Mouse (Mus musculus) liver, embryonic 12.5 days (tissue): ENCODE results near the gene Tm6sf1. TPM values are rescaled to one million over a fixed set of nuclear protein-coding genes. Genes with fewer than 3 reads are reported as not detected.
"Not testable (repeated sequence)": the region's sequence is repeated elsewhere in the genome, so short reads cannot be mapped to it uniquely, and the experiment has no call there.

Experiments
- ATAC-seq: fragments of 200-750 bp; cut with Nextera tagmentation; 2 replicates; pipeline ENCODE4 v1.8.0; 2017; ENCODE audit warnings: moderate number of reproducible peaks, mild to moderate bottlenecking, moderate library complexity
- H3K27ac ChIP-seq: fragments of 300-500 bp; sonication (generic); 2 replicates; pipeline ENCODE4 v1.5.1; 2016; ENCODE audit warnings: mild to moderate bottlenecking
- H3K27me3 ChIP-seq: fragments of 300-500 bp; sonication (generic); replicated peaks from 2 replicates; pipeline ENCODE4 v1.6.1; 2016; ENCODE audit warnings: mild to moderate bottlenecking, moderate library complexity
- H3K36me3 ChIP-seq: fragments of 300-500 bp; sonication (generic); 2 replicates; pipeline ENCODE4 v1.6.1; 2016; ENCODE audit warnings: mild to moderate bottlenecking, moderate library complexity
- H3K4me1 ChIP-seq: fragments of 300-500 bp; sonication (generic); 2 replicates; pipeline ENCODE4 v1.6.1; 2016
- H3K4me2 ChIP-seq: fragments of 300-500 bp; sonication (generic); 2 replicates; pipeline ENCODE4 v1.6.1; 2016; ENCODE audit warnings: mild to moderate bottlenecking, moderate library complexity
- H3K4me3 ChIP-seq: fragments of 300-500 bp; sonication (generic); 2 replicates; pipeline ENCODE4 v1.5.1; 2016; ENCODE audit warnings: mild to moderate bottlenecking, moderate library complexity
- H3K9ac ChIP-seq: fragments of 300-500 bp; sonication (generic); 2 replicates; pipeline ENCODE4 v1.6.1; 2016; ENCODE audit warnings: mild to moderate bottlenecking, moderate library complexity
- H3K9me3 ChIP-seq: fragments of 300-500 bp; sonication (generic); replicated peaks from 2 replicates; pipeline ENCODE4 v1.6.1; 2016; ENCODE audit warnings: mild to moderate bottlenecking, moderate library complexity
- WGBS: fragments of 180-500 bp; shearing (Covaris S2); methylation state at CpG from one replicate; pipeline ENCODE4 v1.1.7; 2016; ENCODE audit not compliant: insufficient replicate concordance; 5-methylcytosine and 5-hydroxymethylcytosine counted together
- polyA plus RNA-seq: library from polyadenylated mRNA; unstranded; fragments of >200 nt; fragmentation: Nextera tagmentation; extraction: Ambion mirVana; gene quantifications from 2 replicates; pipeline ENCODE4 v1.2.1, GENCODE M21; 2016

The Tm6sf1 gene
- 8.3 and 8.9 TPM in 2 replicates for polyA plus RNA-seq

- Histone ChIP-seq H3K36me3 (no peaks in the 10 kb centered on the region), H3K27me3 (peaks cover 78% of the 10 kb centered on the region), H3K27ac (peak within 1 kb of the TSS; percentile 45), H3K9ac (peak within 1 kb of the TSS; percentile 60), H3K4me1 (peaks cover 50% of the 10 kb centered on the region), H3K9me3 (no peaks in the 10 kb centered on the region), H3K4me2 (peak within 1 kb of the TSS; percentile 80), H3K4me3 (peak within 1 kb of the TSS; percentile 58)
- under 1% methylated on average over 64 of the region's 64 CpGs for WGBS
- no peak for ATAC-seq
Measured at GRCm38 (mm10) chr7:81858968-81859721, at the start of gene Tm6sf1. Gene Tm6sf1, plus strand, starts transcription at chr7:81859001.

DNA sequence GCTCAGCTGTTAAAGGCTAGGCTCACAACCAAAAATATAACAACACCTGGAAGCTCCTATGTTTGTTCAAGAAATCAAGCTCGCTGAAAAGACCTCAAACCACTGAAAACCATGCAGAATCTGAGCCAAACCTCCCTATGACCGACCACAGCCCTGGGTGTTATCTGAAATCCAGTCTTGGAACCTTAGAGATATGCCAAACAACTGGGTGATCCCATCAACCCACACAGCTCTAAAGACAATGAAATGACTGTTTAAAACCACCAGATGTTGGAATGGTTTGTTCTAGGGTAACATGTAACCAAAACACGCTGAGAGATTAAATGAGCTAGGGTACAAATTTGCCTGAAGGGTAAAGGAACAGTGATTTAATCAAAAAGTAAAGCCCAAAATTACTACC, 33.9 kb upstream of the Tm6sf1 start:
- Histone ChIP-seq H3K9ac (no peak overlapping the region), H3K27ac (no peak overlapping the region), H3K36me3 (peaks cover 4% of the 10 kb centered on the region; the same call in 1 of the 2 replicates), H3K27me3 (no peaks in the 10 kb centered on the region), H3K4me2 (no peak overlapping the region), H3K4me3 (no peak overlapping the region), H3K4me1 (peaks cover 45% of the 10 kb centered on the region), H3K9me3 (no peaks in the 10 kb centered on the region)
- 54% methylated on average over 3 of the region's 3 CpGs for WGBS
- no peak for ATAC-seq

GRCm38 (mm10) chr7:81825381-81825780, 33.4 kb upstream of the Tm6sf1 start:
- no peak overlapping the region for H3K9ac ChIP-seq
- no peaks in the 10 kb centered on the region for H3K9me3 ChIP-seq
- no peak overlapping the region for H3K4me3 ChIP-seq
- no peak for ATAC-seq
- H3K4me1 ChIP-seq, result peaks cover 48% of the 10 kb centered on the region
- H3K27me3 ChIP-seq, result no peaks in the 10 kb centered on the region
- no peak overlapping the region for H3K27ac ChIP-seq
- 71% methylated on average over 3 of the region's 3 CpGs for WGBS
- peak overlapping the region; percentile 19; the same call in 1 of the 2 replicates for H3K4me2 ChIP-seq
- peaks cover 4% of the 10 kb centered on the region; the same call in 1 of the 2 replicates for H3K36me3 ChIP-seq

- 0 out of 2 replicates have a peak, but pooled peaks have one; percentile 2 for ATAC-seq
- Histone ChIP-seq H3K4me2 (peak overlapping the region; percentile 88), H3K4me1 (peaks cover 52% of the 10 kb centered on the region), H3K9me3 (no peaks in the 10 kb centered on the region), H3K27ac (peak overlapping the region; percentile 93), H3K9ac (peak overlapping the region; percentile 93), H3K36me3 (peaks cover 4% of the 10 kb centered on the region; the same call in 1 of the 2 replicates), H3K27me3 (no peaks in the 10 kb centered on the region), H3K4me3 (peak overlapping the region; percentile 96)
- WGBS, result 18% methylated on average over 17 of the region's 17 CpGs
Measured at GRCm38 (mm10) chr7:81827806-81828667, 30.8 kb upstream of the Tm6sf1 start.

DNA sequence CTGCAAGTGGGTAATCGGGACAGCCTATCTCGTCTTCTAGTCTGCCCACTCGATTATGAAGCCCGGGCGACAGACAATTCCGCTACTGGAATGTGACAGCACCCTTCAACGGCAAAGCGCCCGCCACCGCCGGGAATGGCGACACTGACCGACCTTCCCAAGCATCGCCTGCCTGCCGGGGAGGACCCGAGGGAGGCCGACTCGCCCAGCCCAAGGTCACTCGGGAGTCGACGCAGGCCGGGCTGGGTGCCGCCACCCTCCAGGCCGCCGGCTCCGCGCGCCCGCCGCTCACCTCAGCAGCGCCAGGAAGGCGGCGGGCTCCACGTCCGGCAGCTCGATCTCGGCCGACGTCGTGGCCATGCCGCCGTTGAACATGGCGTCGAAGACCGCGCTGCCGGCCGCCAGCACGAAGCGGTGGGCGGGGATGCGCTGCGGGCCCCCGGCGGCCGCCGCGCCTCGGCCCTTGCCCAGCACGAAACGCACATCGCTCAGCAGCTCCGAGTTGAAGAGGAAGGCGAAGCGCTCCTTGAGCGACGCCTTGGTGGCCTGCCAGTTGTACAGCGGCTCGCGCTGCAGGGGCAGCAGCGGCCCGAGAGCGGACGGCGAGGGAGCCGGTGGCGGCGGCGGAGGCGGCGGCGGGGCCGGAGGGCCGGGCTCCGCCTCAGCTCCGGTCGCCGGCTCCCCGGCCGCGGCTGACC, 30.0 kb upstream of the Tm6sf1 start:
- Histone ChIP-seq H3K9me3 (no peaks in the 10 kb centered on the region), H3K4me1 (peaks cover 52% of the 10 kb centered on the region), H3K4me3 (peak overlapping the region; percentile 96), H3K27ac (peak overlapping the region; percentile 93), H3K4me2 (peak overlapping the region; percentile 88), H3K9ac (peak overlapping the region; percentile 93), H3K27me3 (no peaks in the 10 kb centered on the region), H3K36me3 (peaks cover 4% of the 10 kb centered on the region; the same call in 1 of the 2 replicates)
- peak; percentile 61 for ATAC-seq
- WGBS, result under 1% methylated on average over 91 of the region's 91 CpGs

DNA sequence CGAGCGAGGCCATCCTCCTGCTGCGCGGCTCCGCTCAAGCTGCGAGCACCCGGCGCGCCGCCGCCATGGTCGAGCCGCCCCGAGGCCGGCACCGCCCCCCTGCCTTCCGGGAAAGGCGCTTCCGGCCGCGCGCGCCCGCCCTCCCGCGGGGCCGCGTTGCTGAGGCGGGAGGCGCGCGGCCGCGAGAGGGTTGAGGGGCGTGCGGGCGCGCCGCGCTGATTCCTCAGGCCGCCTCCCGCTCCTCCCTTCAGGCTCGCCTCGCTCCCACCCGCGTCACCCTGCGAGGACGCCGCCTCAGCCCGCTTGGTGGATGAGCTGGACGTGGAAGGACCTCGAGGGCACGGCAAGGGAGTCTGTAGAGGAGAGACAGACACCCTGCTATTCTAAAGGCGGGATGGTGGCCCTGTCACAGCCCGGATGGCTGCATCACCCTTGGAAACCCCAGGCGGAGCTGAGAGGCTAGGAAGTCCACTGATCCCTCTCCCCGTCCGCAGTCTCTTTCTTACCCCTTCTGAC, 29.4 kb upstream of the Tm6sf1 start, which contains the start of gene Btbd1:
Btbd1 (minus strand) TSS at position 53 of the 516 bp plus-strand sequence.
- Histone ChIP-seq H3K4me1 (peaks cover 49% of the 10 kb centered on the region), H3K27ac (peak within 1 kb of the TSS; percentile 93), H3K9ac (peak within 1 kb of the TSS; percentile 93), H3K27me3 (no peaks in the 10 kb centered on the region), H3K4me2 (peak within 1 kb of the TSS; percentile 88), H3K9me3 (no peaks in the 10 kb centered on the region), H3K4me3 (peak within 1 kb of the TSS; percentile 96), H3K36me3 (no peaks in the 10 kb centered on the region)
- ATAC-seq, result peak; percentile 89
- 1% methylated on average over 58 of the region's 58 CpGs for WGBS

- no peak for ATAC-seq
Measured at GRCm38 (mm10) chr7:81834847-81835246, 24.0 kb upstream of the Tm6sf1 start.

GRCm38 (mm10) chr7:81835430-81835829, 23.4 kb upstream of the Tm6sf1 start:
- peaks cover 4% of the 10 kb centered on the region; the same call in 1 of the 2 replicates for H3K4me1 ChIP-seq
- no peaks in the 10 kb centered on the region for H3K36me3 ChIP-seq
- no peaks in the 10 kb centered on the region for H3K27me3 ChIP-seq
- 69% methylated on average over 5 of the region's 5 CpGs for WGBS
- no peak for ATAC-seq
- no peaks in the 10 kb centered on the region for H3K9me3 ChIP-seq
- no peak overlapping the region for H3K9ac ChIP-seq
- no peak overlapping the region for H3K27ac ChIP-seq
- no peak overlapping the region for H3K4me3 ChIP-seq
- H3K4me2 ChIP-seq, result no peak overlapping the region

More at GRCm38 (mm10) chr7:81834847-81835246, 24.0 kb upstream of the Tm6sf1 start:
- no peaks in the 10 kb centered on the region for H3K27me3 ChIP-seq
- no peak overlapping the region for H3K4me2 ChIP-seq
- H3K36me3 ChIP-seq, result no peaks in the 10 kb centered on the region
- H3K9ac ChIP-seq, result no peak overlapping the region
- H3K4me1 ChIP-seq, result peaks cover 8% of the 10 kb centered on the region
- no peak overlapping the region for H3K27ac ChIP-seq
- no peak overlapping the region for H3K4me3 ChIP-seq
- no peaks in the 10 kb centered on the region for H3K9me3 ChIP-seq

DNA sequence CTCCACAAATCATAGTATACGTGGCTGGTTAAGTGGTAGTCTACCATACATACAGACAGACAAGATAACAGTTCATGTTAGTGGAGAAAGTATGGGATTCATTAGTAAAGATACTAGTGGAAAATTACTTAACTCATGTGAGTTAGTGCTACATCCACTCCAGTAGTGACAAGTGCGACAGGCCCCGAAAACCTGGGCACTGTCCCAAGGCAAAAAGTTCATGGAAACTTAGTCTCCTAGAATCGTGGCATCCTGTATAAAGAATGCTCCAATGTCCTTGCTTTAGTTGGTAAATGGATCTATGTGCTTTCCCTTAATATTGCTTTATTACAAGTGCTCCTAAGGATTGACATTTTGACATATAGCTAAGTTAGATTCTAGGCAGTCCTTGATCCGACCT, 21.0 kb upstream of the Tm6sf1 start:
- not testable (repeated sequence) for H3K9me3 ChIP-seq, H3K27me3 ChIP-seq, H3K4me3 ChIP-seq, ATAC-seq, H3K36me3 ChIP-seq, H3K9ac ChIP-seq, H3K27ac ChIP-seq, H3K4me2 ChIP-seq, H3K4me1 ChIP-seq
- WGBS, result 69% methylated on average over 5 of the region's 5 CpGs

DNA sequence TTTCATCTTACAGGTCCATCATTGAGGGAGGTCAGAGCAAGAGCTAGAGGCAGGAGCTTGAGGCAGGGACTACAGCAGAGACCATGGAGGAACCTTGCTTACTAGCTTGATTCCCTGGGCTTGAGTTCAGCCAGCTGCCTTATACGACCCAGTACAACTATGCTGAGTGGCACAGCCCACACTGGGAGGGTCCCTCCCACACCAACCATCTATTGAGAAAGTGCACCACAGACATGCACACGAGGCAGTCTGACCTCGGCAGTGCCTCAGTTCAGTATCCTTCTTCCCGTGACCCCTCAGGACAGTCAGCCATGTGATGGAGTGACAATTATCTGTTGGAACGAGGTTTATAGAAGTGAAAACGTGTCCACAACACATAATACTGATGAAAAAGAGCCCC, 19.1 kb upstream of the Tm6sf1 start:
- H3K4me2 ChIP-seq, result no peak overlapping the region

GRCm38 (mm10) chr7:81840661-81841181, 18.1 kb upstream of the Tm6sf1 start:
- H3K27ac ChIP-seq, result no peak overlapping the region
- H3K4me1 ChIP-seq, result no peaks in the 10 kb centered on the region
- peaks cover 6% of the 10 kb centered on the region; the same call in 1 of the 2 replicates for H3K27me3 ChIP-seq
- no peak for ATAC-seq
- H3K9ac ChIP-seq, result no peak overlapping the region
- no peak overlapping the region for H3K4me3 ChIP-seq
- H3K9me3 ChIP-seq, result no peaks in the 10 kb centered on the region
- no peaks in the 10 kb centered on the region for H3K36me3 ChIP-seq
- WGBS, result 67% methylated on average over 7 of the region's 7 CpGs
- no peak overlapping the region for H3K4me2 ChIP-seq

More for the DNA sequence above, 19.1 kb upstream of the Tm6sf1 start:
- 61% methylated on average over 6 of the region's 6 CpGs for WGBS
- no peak overlapping the region for H3K9ac ChIP-seq
- no peak overlapping the region for H3K4me3 ChIP-seq
- H3K36me3 ChIP-seq, result no peaks in the 10 kb centered on the region
- ATAC-seq, result no peak
- peaks cover 6% of the 10 kb centered on the region; the same call in 1 of the 2 replicates for H3K27me3 ChIP-seq
- H3K9me3 ChIP-seq, result no peaks in the 10 kb centered on the region
- no peak overlapping the region for H3K27ac ChIP-seq
- no peaks in the 10 kb centered on the region for H3K4me1 ChIP-seq
